Mouse (Mus musculus) myocyte (in vitro differentiated cells): ENCODE data around the gene Dync1h1. TPM values are rescaled to one million over a fixed set of nuclear protein-coding genes. Genes with fewer than 3 reads are reported as not detected.
"Not testable (repeated sequence)": the region's sequence is repeated elsewhere in the genome, so short reads cannot be mapped to it uniquely, and the experiment has no call there.

Source experiments
- H3K27me3 ChIP-seq: one replicate; pipeline ENCODE4 v1.6.1; 2011; ENCODE audit not compliant: control insufficient read depth, insufficient read depth, insufficient read length
- H3K36me3 ChIP-seq: one replicate; pipeline ENCODE4 v1.6.1; 2011; ENCODE audit not compliant: control insufficient read depth, insufficient read depth
- H3K4me2 ChIP-seq: one replicate; pipeline ENCODE4 v1.6.1; 2011; ENCODE audit warnings: low read depth, control low read depth
- H3K4me3 ChIP-seq: one replicate; pipeline ENCODE4 v1.5.1; 2011; ENCODE audit warnings: mild to moderate bottlenecking, control low read depth, moderate library complexity
- H3K79me2 ChIP-seq: one replicate; pipeline ENCODE4 v1.6.1; 2011; ENCODE audit not compliant: control insufficient read depth, insufficient read depth
- H3ac ChIP-seq: one replicate; pipeline ENCODE4 v1.6.1; 2011; ENCODE audit not compliant: control insufficient read depth, insufficient read length
- CEBPB ChIP-seq: IDR thresholded peaks from 2 replicates; pipeline ENCODE4 v1.6.1; 2011; ENCODE audit warnings: mild to moderate bottlenecking, moderate library complexity; ENCODE audit not compliant: poor library complexity, insufficient read depth, severe bottlenecking
- E2F4 ChIP-seq: IDR thresholded peaks from one replicate; pipeline ENCODE4 v1.6.1; 2011; ENCODE audit warnings: mild to moderate bottlenecking, control low read depth, moderate library complexity; ENCODE audit not compliant: insufficient read depth
- MAX ChIP-seq: IDR thresholded peaks from one replicate; pipeline ENCODE4 v1.6.1; 2011; ENCODE audit warnings: low read depth, mild to moderate bottlenecking, control low read depth
- MYOD1 ChIP-seq, 3 experiments: IDR thresholded peaks; one replicate each; pipeline ENCODE4 v1.6.1; 2011; ENCODE audit warnings: control low read depth in 2 of 3, low read depth in 2 of 3, mild to moderate bottlenecking in 2 of 3, moderate library complexity in 1 of 3; ENCODE audit not compliant: insufficient read length in 2 of 3, control insufficient read depth in 1 of 3
- MYOG ChIP-seq, 3 experiments: IDR thresholded peaks; one replicate each; pipeline ENCODE4 v1.6.1; 2011; ENCODE audit warnings: control low read depth in 2 of 3, low read depth in 2 of 3, mild to moderate bottlenecking in 2 of 3; ENCODE audit not compliant: insufficient read length in 2 of 3, control insufficient read depth in 1 of 3, insufficient read depth in 1 of 3
- POLR2A ChIP-seq: IDR thresholded peaks from one replicate; pipeline ENCODE4 v1.6.1; 2011; ENCODE audit warnings: low read depth, mild to moderate bottlenecking, control low read depth, moderate library complexity; ENCODE audit not compliant: insufficient read length
- POLR2AphosphoS2 ChIP-seq: IDR thresholded peaks from one replicate; pipeline ENCODE4 v1.6.1; 2011; ENCODE audit warnings: low read depth, control low read depth; ENCODE audit not compliant: insufficient read length
- REST ChIP-seq: IDR thresholded peaks from one replicate; pipeline ENCODE4 v1.6.1; 2011; ENCODE audit warnings: mild to moderate bottlenecking, control low read depth, moderate library complexity; ENCODE audit not compliant: insufficient read depth, insufficient read length
- SRF ChIP-seq: IDR thresholded peaks from one replicate; pipeline ENCODE4 v1.6.1; 2011; ENCODE audit warnings: low read depth; ENCODE audit not compliant: control insufficient read depth, insufficient read length
- TCF12 ChIP-seq: IDR thresholded peaks from one replicate; pipeline ENCODE4 v1.6.1; 2011; ENCODE audit warnings: mild to moderate bottlenecking, control low read depth; ENCODE audit not compliant: poor library complexity, insufficient read depth, severe bottlenecking
- TCF3 ChIP-seq: IDR thresholded peaks from one replicate; pipeline ENCODE4 v1.6.1; 2011; ENCODE audit warnings: low read depth, control low read depth; ENCODE audit not compliant: insufficient read length
- USF1 ChIP-seq: IDR thresholded peaks from one replicate; pipeline ENCODE4 v1.6.1; 2011; ENCODE audit warnings: low read depth, mild to moderate bottlenecking, control low read depth, moderate library complexity
- polyA plus RNA-seq: library from polyadenylated mRNA; unstranded; fragments of >200 nt; fragmentation: generic; extraction: Trizol; gene quantifications from one replicate; pipeline ENCODE4 v1.2.1, GENCODE M21; 2012; ENCODE audit warnings: missing spikeins

Gene Dync1h1
- polyA plus RNA-seq, 1 experiment: 128 TPM

GRCm38 (mm10) chr12:110697457-110697856 lies 96.2 kb downstream of the Dync1h1 start:
- Histone ChIP-seq H3ac (no peak overlapping the region), H3K4me3 (peak overlapping the region; percentile 64), H3K36me3 (peaks cover 24% of the 10 kb centered on the region), H3K27me3 (no peaks in the 10 kb centered on the region), H3K4me2 (no peak overlapping the region), H3K79me2 (peaks cover 23% of the 10 kb centered on the region)
- TF ChIP-seq REST (no peak), POLR2A (no peak), TCF3 (no peak), TCF12 (no peak), MYOD1 (IDR thresholded peaks at IDR 0.05; ENCODE audit: control insufficient read depth in 1 of 3, insufficient read length in 2 of 3, low read depth in 2 of 3) (no peak), POLR2AphosphoS2 (no peak), USF1 (no peak), CEBPB (no peak)

- Histone ChIP-seq H3K4me3 (no peak overlapping the region), H3K36me3 (peaks cover 18% of the 10 kb centered on the region), H3K27me3 (no peaks in the 10 kb centered on the region), H3K79me2 (peaks cover 23% of the 10 kb centered on the region), H3K4me2 (no peak overlapping the region), H3ac (no peak overlapping the region)
- TF ChIP-seq MAX: no peak
- no peak for TF ChIP-seq CEBPB
- no peak for TF ChIP-seq USF1
- no peak for TF ChIP-seq SRF
- no peak for TF ChIP-seq MYOG (IDR thresholded peaks at IDR 0.05; ENCODE audit: control insufficient read depth in 1 of 3, insufficient read depth in 1 of 3, insufficient read length in 2 of 3, low read depth in 2 of 3)
- no peak for TF ChIP-seq MYOD1 (IDR thresholded peaks at IDR 0.05; ENCODE audit: control insufficient read depth in 1 of 3, insufficient read length in 2 of 3, low read depth in 2 of 3)
These were observed 96.8 kb downstream of the Dync1h1 start for GRCm38 (mm10) chr12:110698080-110698479.

GRCm38 (mm10) chr12:110698523-110699170 lies 97.4 kb downstream of the Dync1h1 start:
- Histone ChIP-seq H3K27me3 (no peaks in the 10 kb centered on the region), H3K4me3 (no peak overlapping the region), H3ac (no peak overlapping the region), H3K4me2 (no peak overlapping the region), H3K36me3 (peaks cover 13% of the 10 kb centered on the region), H3K79me2 (peaks cover 20% of the 10 kb centered on the region)
- TF ChIP-seq MAX: no peak
- TF ChIP-seq E2F4: no peak
- TF ChIP-seq TCF12: no peak
- no peak for TF ChIP-seq TCF3
- no peak for TF ChIP-seq POLR2AphosphoS2
- no peak for TF ChIP-seq REST
- TF ChIP-seq CEBPB: no peak
- no peak for TF ChIP-seq SRF
- TF ChIP-seq MYOG (IDR thresholded peaks at IDR 0.05; ENCODE audit: control insufficient read depth in 1 of 3, insufficient read depth in 1 of 3, insufficient read length in 2 of 3, low read depth in 2 of 3): no peak
- no peak for TF ChIP-seq POLR2A
- no peak for TF ChIP-seq MYOD1 (IDR thresholded peaks at IDR 0.05; ENCODE audit: control insufficient read depth in 1 of 3, insufficient read length in 2 of 3, low read depth in 2 of 3)
- no peak for TF ChIP-seq USF1

GRCm38 (mm10) chr12:110699171-110699547 lies 97.9 kb downstream of the Dync1h1 start:
- Histone ChIP-seq H3K4me3 (no peak overlapping the region), H3K27me3 (no peaks in the 10 kb centered on the region), H3ac (no peak overlapping the region), H3K36me3 (peaks cover 7% of the 10 kb centered on the region), H3K4me2 (no peak overlapping the region), H3K79me2 (peaks cover 15% of the 10 kb centered on the region)
- TF ChIP-seq TCF3 (no peak), REST (no peak)

- Histone ChIP-seq H3K27me3 (no peaks in the 10 kb centered on the region), H3K79me2 (no peaks in the 10 kb centered on the region), H3K36me3 (no peaks in the 10 kb centered on the region), H3K4me2 (no peak overlapping the region), H3ac (no peak overlapping the region), H3K4me3 (no peak overlapping the region)
- TF ChIP-seq POLR2A (no peak), CEBPB (no peak), REST (no peak), USF1 (no peak), MYOG (IDR thresholded peaks at IDR 0.05; ENCODE audit: control insufficient read depth in 1 of 3, insufficient read depth in 1 of 3, insufficient read length in 2 of 3, low read depth in 2 of 3) (no peak), E2F4 (no peak), POLR2AphosphoS2 (no peak), SRF (no peak), TCF12 (no peak), TCF3 (no peak), MAX (no peak), MYOD1 (IDR thresholded peaks at IDR 0.05; ENCODE audit: control insufficient read depth in 1 of 3, insufficient read length in 2 of 3, low read depth in 2 of 3) (no peak)
These were observed 99.5 kb downstream of the Dync1h1 start for GRCm38 (mm10) chr12:110700730-110701129.

- H3K36me3 ChIP-seq, H3K79me2 ChIP-seq, H3K4me2 ChIP-seq, H3K4me3 ChIP-seq, H3K27me3 ChIP-seq, H3ac ChIP-seq: not testable (repeated sequence)
These were observed 100.1 kb downstream of the Dync1h1 start for GRCm38 (mm10) chr12:110701363-110701762.
